Mouse (Mus musculus): ENCODE data around the gene Gprin2. TPM values are rescaled to one million over a fixed set of nuclear protein-coding genes. Genes with fewer than 3 reads are reported as not detected.

Gprin2 gene
- polyA plus RNA-seq (2012) = 0.04 and 0.74 TPM in 2 replicates

GRCm38 (mm10) chr14:34201231-34202035 is at the start of gene Gprin2:
Gene Gprin2 (minus strand): TSS chr14:34201653.

GRCm38 (mm10) chr14:34219295-34219694 is 17.8 kb upstream of the Gprin2 start, which contains the start of gene Syt15:
Gene Syt15 (plus strand): TSS chr14:34219595.

GRCm38 (mm10) chr14:34152342-34152741 is 49.1 kb downstream of the Gprin2 start, which contains the start of gene Npy4r:
Gene Npy4r (minus strand): TSS chr14:34152489.

Other genes with a start within 250 kb of the Gprin2 start
- gene Rbp3, start 247.7 kb downstream of the Gprin2 start, polyA plus RNA-seq (2012) = not detected in 2 replicates
- gene Zfp488, start 222.9 kb downstream of the Gprin2 start, polyA plus RNA-seq (2012) = not detected in 2 replicates
- not detected in 2 replicates for gene Gm30083, start 186.5 kb downstream of the Gprin2 start, polyA plus RNA-seq (2012)
- gene Gm5460, start 184.9 kb downstream of the Gprin2 start, polyA plus RNA-seq (2012) = not detected in 2 replicates
- gene Antxrl, start 148.9 kb downstream of the Gprin2 start, polyA plus RNA-seq (2012) = not detected in 2 replicates
- gene Anxa8, start 115.7 kb downstream of the Gprin2 start, polyA plus RNA-seq (2012) = not detected in 2 replicates
- gene A630023A22Rik, start 98.9 kb downstream of the Gprin2 start, polyA plus RNA-seq (2012) = not detected in 2 replicates
- gene Npy4r, start 49.2 kb downstream of the Gprin2 start, polyA plus RNA-seq (2012) = not detected in 2 replicates
- gene Syt15, start 17.9 kb upstream of the Gprin2 start, polyA plus RNA-seq (2012) = not detected in 2 replicates
- gene Shld2, start 108.8 kb upstream of the Gprin2 start, polyA plus RNA-seq (2012) = 6.7 and 6.9 TPM in 2 replicates
- 102 and 105 TPM in 2 replicates for gene Glud1, start 109.1 kb upstream of the Gprin2 start, polyA plus RNA-seq (2012)
- not detected in 2 replicates for gene Fam25c, start 153.8 kb upstream of the Gprin2 start, polyA plus RNA-seq (2012)
- not detected in 2 replicates for gene Sncg, start 173.1 kb upstream of the Gprin2 start, polyA plus RNA-seq (2012)
- not detected in 2 replicates for gene Mmrn2, start 173.8 kb upstream of the Gprin2 start, polyA plus RNA-seq (2012)